Mouse (Mus musculus): ENCODE data around the gene Trpv1.
A peak's percentile ranks its signal among the peaks of the same experiment; 100 is the strongest.

Trpv1 gene

GRCm38 (mm10) chr11:73233992-73234391 lies at the start of gene Trpv1:
Trpv1 (plus strand) TSS chr11:73234292.
- DNase-seq (ENCODE audit: low spot score) = no peak

- DNase-seq (ENCODE audit: low spot score) = no peak
Measured at GRCm38 (mm10) chr11:73185872-73186615, 48.0 kb upstream of the Trpv1 start.

GRCm38 (mm10) chr11:73187231-73187630 lies 46.9 kb upstream of the Trpv1 start:
- no peak for DNase-seq (ENCODE audit: low spot score)

- no peak for DNase-seq (ENCODE audit: low spot score)
Measured at GRCm38 (mm10) chr11:73193047-73193446, 41.0 kb upstream of the Trpv1 start.

- no peak for DNase-seq (ENCODE audit: low spot score)
Measured at GRCm38 (mm10) chr11:73194444-73194843, 39.6 kb upstream of the Trpv1 start.

DNA sequence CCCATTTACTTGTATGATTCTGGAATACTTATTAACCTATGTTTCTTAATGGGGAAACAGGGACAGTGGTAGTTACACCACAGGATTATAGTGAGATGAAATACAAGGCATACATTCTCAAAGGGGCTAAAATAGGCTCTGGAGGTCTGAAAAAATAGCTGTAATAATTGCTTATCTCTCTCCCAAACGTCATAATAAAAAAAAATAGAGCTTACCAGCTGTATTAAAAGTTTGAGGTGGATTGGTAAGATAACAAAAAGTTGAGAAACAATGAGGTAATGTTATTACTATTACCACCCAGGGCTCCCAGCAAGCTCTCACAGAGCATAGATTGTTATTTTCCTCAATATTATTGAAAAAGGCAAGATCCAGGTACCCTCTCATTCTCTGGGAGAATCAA lies 35.9 kb upstream of the Trpv1 start:
- DNase-seq (ENCODE audit: low spot score) = no peak

GRCm38 (mm10) chr11:73198603-73199229 lies 35.4 kb upstream of the Trpv1 start, which contains the start of gene Ctns:
Ctns (minus strand) TSS chr11:73199042.
- peak; percentile 79 for DNase-seq (ENCODE audit: low spot score)

DNA sequence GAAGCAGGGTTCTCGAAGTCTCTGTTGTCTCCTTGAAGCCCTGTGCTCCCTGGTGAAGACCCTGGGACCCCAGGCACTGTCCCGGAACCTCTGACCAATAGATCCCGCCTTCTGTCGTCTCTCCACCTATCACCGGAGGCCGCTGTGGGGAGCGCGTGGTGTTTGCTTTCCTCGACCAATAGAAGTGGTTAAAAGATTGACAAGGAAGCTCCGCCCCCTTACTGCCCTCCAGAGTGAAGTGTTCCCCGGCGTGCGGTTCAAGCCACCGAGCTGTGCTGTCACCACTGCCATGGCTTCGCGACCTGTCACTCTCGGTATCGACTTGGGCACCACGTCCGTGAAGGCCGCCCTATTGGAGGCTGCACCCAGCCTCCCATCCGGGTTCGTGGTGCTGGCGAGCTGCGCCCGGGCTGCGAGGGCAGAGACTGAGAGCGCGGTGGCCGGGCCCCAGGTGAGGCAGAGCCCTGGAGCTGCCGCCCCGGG lies 34.8 kb upstream of the Trpv1 start, which contains the start of gene Shpk:
Shpk (plus strand) TSS at position 231 of the 483 bp plus-strand sequence.
- peak; percentile 94 for DNase-seq (ENCODE audit: low spot score)

DNA sequence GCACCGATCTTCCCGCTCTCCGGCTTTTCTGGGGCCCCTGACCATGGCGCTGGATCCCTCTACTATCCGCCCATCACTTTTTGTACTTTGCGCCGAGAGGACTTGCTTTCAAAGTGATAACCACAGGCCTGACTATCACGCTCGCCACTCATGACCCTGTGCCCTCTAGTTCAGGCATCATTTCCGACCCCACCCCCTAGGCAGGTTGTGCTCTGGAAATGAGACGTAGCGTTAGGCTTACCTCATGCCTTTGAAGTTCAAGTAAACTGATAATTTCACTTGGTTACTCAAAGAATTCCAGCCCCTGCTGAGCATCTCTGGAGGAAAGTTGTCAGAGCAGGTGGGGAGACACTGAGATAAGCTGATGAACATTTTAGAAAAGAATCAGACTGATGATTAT lies 34.2 kb upstream of the Trpv1 start:
- DNase-seq (ENCODE audit: low spot score) = no peak

DNA sequence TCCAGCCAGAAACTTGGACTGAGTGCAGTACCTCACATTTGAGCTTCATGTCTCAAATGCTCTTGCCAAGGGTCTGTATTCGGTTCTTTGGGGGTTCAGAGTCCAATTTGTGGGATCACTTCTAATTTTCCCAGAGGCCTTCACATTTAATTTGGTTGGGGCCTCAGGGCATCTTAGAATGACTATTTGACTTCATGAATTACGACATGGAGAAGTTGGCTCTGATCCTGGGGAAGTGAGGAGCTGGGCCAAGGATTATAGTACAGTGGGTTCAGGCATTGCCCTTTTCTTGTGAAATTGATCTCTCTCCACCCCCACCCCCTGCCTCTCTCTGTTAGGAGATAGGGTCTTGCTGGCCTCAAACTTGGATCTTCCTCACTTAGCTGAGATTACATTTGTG lies 33.1 kb upstream of the Trpv1 start:
- DNase-seq (ENCODE audit: low spot score) = no peak

- no peak for DNase-seq (ENCODE audit: low spot score)
Measured at GRCm38 (mm10) chr11:73201597-73201996, 32.5 kb upstream of the Trpv1 start.

DNA sequence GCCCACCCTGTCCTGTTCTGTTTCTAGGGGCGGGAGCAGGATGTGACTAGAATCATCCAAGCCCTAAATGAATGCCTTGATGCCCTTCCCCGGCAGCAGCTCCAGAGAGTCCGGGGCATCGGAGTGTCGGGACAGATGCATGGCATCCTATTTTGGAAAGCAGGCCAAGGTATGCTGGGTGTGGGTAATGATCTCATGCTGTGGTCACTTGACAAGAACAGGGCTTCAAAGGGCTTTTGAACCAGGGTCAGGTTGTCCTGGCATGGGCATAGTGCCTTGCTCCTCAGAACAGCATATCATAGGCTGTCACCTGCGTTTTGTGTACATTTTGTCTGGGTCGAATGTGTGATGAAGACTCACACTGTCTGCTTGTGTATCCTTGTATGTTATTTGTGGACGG lies 30.2 kb upstream of the Trpv1 start:
- no peak for DNase-seq (ENCODE audit: low spot score)

DNA sequence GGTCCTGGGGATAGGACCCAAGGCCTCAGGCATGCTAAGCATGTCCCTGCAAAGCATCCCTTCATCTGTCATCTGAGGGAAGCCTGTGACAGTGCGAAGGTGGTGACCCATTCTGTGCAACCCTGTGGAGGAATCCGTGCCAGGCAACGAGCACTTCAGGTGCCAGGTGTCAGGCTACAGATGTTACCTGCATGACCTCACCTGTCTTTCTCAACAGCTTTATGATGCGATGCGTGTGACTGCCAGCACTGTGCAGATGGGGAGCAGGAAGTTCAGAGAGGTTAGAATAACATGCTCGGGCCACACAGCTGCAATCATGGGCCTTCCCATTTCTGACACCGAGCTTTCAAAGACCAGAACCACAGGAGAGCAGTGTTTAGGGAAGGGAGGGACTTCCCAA lies 28.9 kb upstream of the Trpv1 start:
- DNase-seq (ENCODE audit: low spot score) = no peak

DNA sequence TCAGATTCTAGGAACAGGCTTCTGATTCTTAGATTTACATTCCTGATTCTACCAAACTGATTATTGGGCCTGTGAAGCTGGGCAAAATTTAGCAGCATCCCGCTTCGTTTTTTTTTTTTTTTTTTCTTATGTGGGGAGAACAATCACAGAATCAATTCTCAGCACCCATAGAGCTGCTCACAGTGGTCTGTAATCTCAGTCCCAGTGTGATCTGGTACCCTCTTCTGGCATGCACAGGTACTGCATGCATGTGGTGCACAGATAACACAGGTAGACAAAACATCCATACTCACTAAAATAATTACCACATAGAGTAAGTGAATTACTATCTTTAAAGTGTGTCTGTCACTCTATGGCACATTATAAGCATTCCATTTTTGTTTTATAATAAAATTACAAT lies 26.5 kb upstream of the Trpv1 start:
- DNase-seq (ENCODE audit: low spot score) = no peak

DNA sequence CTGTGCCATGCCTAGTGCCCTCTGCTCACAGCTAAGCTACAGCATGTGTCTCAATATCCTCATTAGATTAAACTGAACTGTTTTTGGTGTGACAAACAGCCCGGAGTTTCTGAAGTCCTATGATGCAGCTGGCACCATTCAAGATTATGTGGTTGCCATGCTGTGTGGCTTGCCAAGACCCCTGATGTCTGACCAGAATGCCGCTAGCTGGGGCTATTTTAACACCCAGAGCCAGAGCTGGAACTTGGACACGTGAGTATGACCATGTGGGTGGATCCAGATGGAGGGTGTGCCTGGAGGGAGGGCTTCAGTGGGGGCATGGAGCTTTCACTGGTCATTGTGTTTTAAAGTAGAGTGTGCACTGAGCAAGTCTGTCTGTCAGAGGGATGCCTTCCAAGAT lies 20.1 kb upstream of the Trpv1 start:
- DNase-seq (ENCODE audit: low spot score) = no peak

GRCm38 (mm10) chr11:73219671-73220070 lies 14.4 kb upstream of the Trpv1 start:
- no peak for DNase-seq (ENCODE audit: low spot score)

DNA sequence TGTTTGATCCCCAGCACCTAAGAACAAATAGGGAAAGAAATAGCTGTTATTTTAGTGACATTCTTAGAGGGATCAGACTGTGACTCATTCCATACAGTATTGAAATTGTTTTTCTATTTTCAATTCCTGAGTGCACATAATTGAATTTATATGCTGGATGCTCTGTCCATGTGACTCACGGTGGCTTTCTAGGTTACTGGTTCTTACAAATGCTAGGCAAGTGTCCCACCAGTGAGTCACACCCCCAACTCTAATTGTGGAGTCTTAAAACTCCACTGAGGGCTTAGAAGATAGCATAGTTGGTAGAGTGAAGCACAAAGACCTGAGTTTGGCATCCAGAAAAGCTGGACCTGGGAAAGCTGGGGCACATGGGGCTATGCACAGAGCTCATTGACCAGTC lies 13.4 kb upstream of the Trpv1 start:
- DNase-seq (ENCODE audit: low spot score) = no peak

- no peak for DNase-seq (ENCODE audit: low spot score)
Measured at GRCm38 (mm10) chr11:73222846-73223245, 11.2 kb upstream of the Trpv1 start.

DNA sequence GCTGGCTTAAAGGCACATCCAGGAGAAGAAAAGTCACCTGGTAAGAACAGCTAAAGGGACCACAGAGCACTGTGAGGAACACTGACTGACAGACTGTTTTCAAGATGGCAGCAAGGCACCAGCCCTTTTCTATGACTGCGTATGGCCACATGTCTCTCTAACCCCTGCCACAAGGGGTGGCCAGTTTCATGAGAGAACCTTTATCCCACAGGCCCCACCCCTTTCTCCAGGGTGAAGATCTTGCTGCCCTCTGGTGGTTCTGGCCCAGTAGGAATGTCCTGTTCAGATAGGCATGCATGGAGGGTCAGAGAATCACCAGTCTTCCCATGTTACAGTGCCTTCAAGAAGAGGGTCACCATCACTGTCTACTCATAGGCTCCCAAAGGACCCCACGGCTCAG lies 10.1 kb upstream of the Trpv1 start:
- DNase-seq (ENCODE audit: low spot score) = no peak

DNA sequence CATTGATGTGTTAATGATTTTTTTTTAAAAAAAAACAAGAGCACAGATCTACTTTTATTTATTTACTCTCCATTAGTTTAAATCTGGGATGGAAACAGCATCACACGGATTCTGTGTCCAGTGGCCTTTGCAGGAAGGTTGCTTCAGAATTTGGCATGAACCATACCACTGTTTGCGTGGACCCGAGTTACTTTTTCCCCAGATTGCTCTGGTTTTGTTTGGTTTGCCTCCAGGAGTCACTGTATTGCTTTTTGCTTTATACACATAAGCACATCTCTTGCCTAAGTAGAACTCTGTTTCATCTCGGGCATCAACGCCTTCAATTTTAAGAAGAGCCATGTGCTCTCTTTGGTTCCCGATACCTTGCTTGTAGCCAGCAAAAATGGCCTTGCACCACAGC lies 8.2 kb upstream of the Trpv1 start:
- no peak for DNase-seq (ENCODE audit: low spot score)

- no peak for DNase-seq (ENCODE audit: low spot score)
Measured at GRCm38 (mm10) chr11:73228881-73229280, 5.2 kb upstream of the Trpv1 start.

- DNase-seq (ENCODE audit: low spot score) = no peak
Measured at GRCm38 (mm10) chr11:73230081-73230480, 4.0 kb upstream of the Trpv1 start.

GRCm38 (mm10) chr11:73232513-73232912 lies 1.6 kb upstream of the Trpv1 start:
- DNase-seq (ENCODE audit: low spot score) = no peak

All from testis, postnatal 10 days (tissue).